Mouse (Mus musculus): ENCODE data around the gene Mettl8. TPM values are rescaled to one million over a fixed set of nuclear protein-coding genes. Genes with fewer than 3 reads are reported as not detected.

The Mettl8 gene
- polyA plus RNA-seq, 1 experiment from 2014 or later = 12.5 TPM

- Histone ChIP-seq H3K36me3 (no peaks in the 10 kb centered on the region), H3K4me3 (no peak overlapping the region), H3K27me3 (no peaks in the 10 kb centered on the region), H3K4me2 (no peak overlapping the region), H3K4me1 (replicated peaks) (no peaks in the 10 kb centered on the region), H3K27ac (replicated peaks) (no peak overlapping the region), H3K9ac (no peak overlapping the region), H3K9me3 (no peaks in the 10 kb centered on the region)
- no peak for ATAC-seq (ENCODE audit: low FRiP score, low read depth)
- 66% methylated on average over 2 of the region's 2 CpGs for WGBS
Observed at GRCm38 (mm10) chr2:70919913-70920522, 135.4 kb downstream of the Mettl8 start.

DNA sequence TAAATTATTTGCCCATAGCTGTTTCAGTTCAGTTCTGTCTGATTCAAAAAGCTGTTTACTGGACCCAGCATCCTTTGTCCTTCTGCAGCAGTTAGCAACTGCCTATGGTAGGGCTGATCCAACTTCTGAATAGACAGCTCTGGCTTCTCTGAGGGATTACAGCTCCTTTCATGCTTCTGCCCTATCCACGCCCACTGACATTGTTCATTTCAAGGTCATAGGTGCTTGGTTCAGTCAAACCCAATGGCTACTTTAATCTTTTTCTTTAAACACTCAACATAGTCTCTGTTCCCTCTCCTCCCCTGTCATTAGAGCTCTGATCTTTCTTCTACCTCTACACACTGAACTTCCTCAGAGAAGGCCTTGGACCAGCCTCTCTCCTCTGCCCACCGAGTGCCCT lies 136.9 kb downstream of the Mettl8 start:
- no peak for ATAC-seq (ENCODE audit: low FRiP score, low read depth)
- Histone ChIP-seq H3K27ac (replicated peaks) (no peak overlapping the region), H3K4me3 (no peak overlapping the region), H3K27me3 (no peaks in the 10 kb centered on the region), H3K4me2 (no peak overlapping the region), H3K36me3 (no peaks in the 10 kb centered on the region), H3K9me3 (no peaks in the 10 kb centered on the region), H3K4me1 (replicated peaks) (no peaks in the 10 kb centered on the region), H3K9ac (no peak overlapping the region)
- 72% methylated on average over 2 of the region's 2 CpGs for WGBS

Other genes starting within 250 kb of the Mettl8 start
- 26.5 and 28.3 TPM in 2 replicates for gene Tlk1, start 229.9 kb downstream of the Mettl8 start, polyA plus RNA-seq (2015; fragmentation: Nextera tagmentation; extraction: Ambion mirVana)
- gene Dcaf17, start 255 bp downstream of the Mettl8 start, polyA plus RNA-seq (2015; fragmentation: Nextera tagmentation; extraction: Ambion mirVana) = 30.2 and 33.3 TPM in 2 replicates
- gene Cybrd1, start 62.3 kb upstream of the Mettl8 start, polyA plus RNA-seq (2015; fragmentation: Nextera tagmentation; extraction: Ambion mirVana) = 5.8 and 5.9 TPM in 2 replicates
- gene Dync1i2, start 156.1 kb upstream of the Mettl8 start, polyA plus RNA-seq (2015; fragmentation: Nextera tagmentation; extraction: Ambion mirVana) = 159 and 166 TPM in 2 replicates

Measured in hindbrain, embryonic 15.5 days (tissue).